Mouse (Mus musculus) lung, adult 2 months (tissue): ENCODE data around the gene Zfp266.

Experiments used
- CTCF ChIP-seq: fragments of 200-500 bp; IDR thresholded peaks from 2 replicates; pipeline ENCODE4 v1.5.1; 2011; ENCODE audit warnings: mild to moderate bottlenecking, low read length, control low read depth; ENCODE audit not compliant: insufficient read depth
- POLR2A ChIP-seq: fragments of 200-500 bp; IDR thresholded peaks from 2 replicates; pipeline ENCODE4 v1.6.1; 2011; ENCODE audit warnings: low read depth, mild to moderate bottlenecking, control low read depth, low read length, borderline replicate concordance; ENCODE audit errors: extremely low read depth

- TF ChIP-seq POLR2A (no peak), CTCF (no peak)
Measured at GRCm38 (mm10) chr9:20519949-20520348, 1.3 kb downstream of the Zfp266 start.
